23 mouse cellular contexts compared by ENCODE assay signal in genomic region chr15:83782284-83782683, GRCm38 (mm10). TPM values are rescaled to one million over a fixed set of nuclear protein-coding genes. Genes with fewer than 3 reads are reported as not detected.
"Had no signal": no experiment of that assay in that cellular context is flagged by ENCODE, and none has a peak within 500 bp of the region (broad histone marks: within the 10 kb centered on the region; RNA-seq: fewer than 3 reads in every experiment).

No protein-coding gene starts in this region.

- H3K9ac ChIP-seq: kidney, embryonic 15.5 days; limb, embryonic 12.5 days; limb, embryonic 15.5 days; liver, embryonic 12.5 days; liver, embryonic 15.5 days; midbrain, embryonic 12.5 days; midbrain, embryonic 15.5 days; neural tube, embryonic 12.5 days; neural tube, embryonic 15.5 days; stomach, embryonic 15.5 days had no signal

- H3K4me2 ChIP-seq: kidney, embryonic 15.5 days; limb, embryonic 12.5 days; limb, embryonic 15.5 days; liver, embryonic 12.5 days; liver, embryonic 15.5 days; midbrain, embryonic 12.5 days; neural tube, embryonic 12.5 days; stomach, embryonic 15.5 days had no signal

- H3K27ac ChIP-seq: kidney, embryonic 15.5 days; limb, embryonic 12.5 days; limb, embryonic 15.5 days; liver, embryonic 12.5 days; liver, embryonic 15.5 days; macrophage; midbrain, embryonic 12.5 days; midbrain, embryonic 15.5 days; neural tube, embryonic 12.5 days; neural tube, embryonic 15.5 days; stomach, embryonic 15.5 days had no signal

- ATAC-seq: liver, embryonic 12.5 days; midbrain, embryonic 15.5 days had no signal

- H3K4me1 ChIP-seq: liver, embryonic 12.5 days; liver, embryonic 15.5 days had no signal

- DNase-seq: kidney, adult 8-10 months; kidney, postnatal 10 days; kidney, postnatal 36 days; layer of hippocampus, adult 9-11 months; left cerebral cortex, postnatal 4 days; lung, adult 18-20 months; retina, postnatal 1 day; right cerebral cortex, postnatal 25 days; spleen, adult 18-20 months; thymus, postnatal 36 days had no signal

- H3K4me3 ChIP-seq: kidney, embryonic 15.5 days; limb, embryonic 12.5 days; limb, embryonic 15.5 days; liver, embryonic 12.5 days; liver, embryonic 15.5 days; midbrain, embryonic 12.5 days; midbrain, embryonic 15.5 days; neural tube, embryonic 12.5 days; stomach, embryonic 15.5 days had no signal

- H3K36me3 ChIP-seq: kidney, embryonic 15.5 days; limb, embryonic 12.5 days; limb, embryonic 15.5 days; liver, embryonic 12.5 days; liver, embryonic 15.5 days; midbrain, embryonic 12.5 days; midbrain, embryonic 15.5 days; neural tube, embryonic 12.5 days; neural tube, embryonic 15.5 days; stomach, embryonic 15.5 days had no signal

- H3K9me3 ChIP-seq: kidney, embryonic 15.5 days; limb, embryonic 12.5 days; limb, embryonic 15.5 days; liver, embryonic 12.5 days; liver, embryonic 15.5 days; midbrain, embryonic 12.5 days; midbrain, embryonic 15.5 days; neural tube, embryonic 12.5 days; neural tube, embryonic 15.5 days; stomach, embryonic 15.5 days had no signal

RNA-seq across cellular contexts. Expression of gene Mpped1, which starts 3.0 kb away (rescaled TPM):
- total RNA-seq: megakaryocyte, adult 5-6 weeks had no signal
- polyA plus RNA-seq: macrophage; urinary bladder, adult 2 months had no signal

RNA-seq across cellular contexts. Expression of gene Scube1, which starts 57.5 kb away (rescaled TPM):
- total RNA-seq: megakaryocyte, adult 5-6 weeks had no signal
- polyA plus RNA-seq: macrophage had no signal
